Mouse (Mus musculus) CH12.LX (cell line): ENCODE results near the gene Rxfp1. TPM values are rescaled to one million over a fixed set of nuclear protein-coding genes. Genes with fewer than 3 reads are reported as not detected.

ENCODE experiments used
- DNase-seq: peaks from one replicate; pipeline ENCODE4 v3.0.0-alpha.2; 2013; ENCODE audit errors: extremely low read depth
- H3K27ac ChIP-seq: 2 replicates; pipeline ENCODE4 v1.5.1; 2012; ENCODE audit warnings: low read depth, mild to moderate bottlenecking, control low read depth, moderate library complexity; ENCODE audit not compliant: insufficient read depth
- H3K27me3 ChIP-seq: replicated peaks from 2 replicates; pipeline ENCODE3; 2012; ENCODE audit warnings: inconsistent platforms
- H3K36me3 ChIP-seq, 2 experiments: replicated peaks in 1 of 2; 2 replicates each; pipeline versions ENCODE3 to v1.6.1; 2012; ENCODE audit warnings: inconsistent platforms in 1 of 2, low read length in 1 of 2, mild to moderate bottlenecking in 1 of 2, mixed read lengths in 1 of 2, moderate library complexity in 1 of 2; ENCODE audit not compliant: control insufficient read depth in 1 of 2, insufficient read depth in 1 of 2
- H3K4me1 ChIP-seq, 2 experiments: 2 replicates each; pipeline ENCODE4 v1.6.1; 2012; ENCODE audit warnings: inconsistent platforms in 1 of 2, moderate library complexity in 1 of 2; ENCODE audit not compliant: insufficient read depth in 2 of 2, control insufficient read depth in 1 of 2
- H3K4me2 ChIP-seq: 2 replicates; pipeline ENCODE4 v1.6.1; 2012; ENCODE audit warnings: low read depth, mild to moderate bottlenecking, control low read depth; ENCODE audit not compliant: poor library complexity, insufficient read depth, severe bottlenecking
- H3K4me3 ChIP-seq, 3 experiments: fragments of 150-350 bp in 1 of 3; sonication (generic) in 1 of 3; replicated peaks in 1 of 3; 2 replicates each; pipeline versions ENCODE3 to v1.5.1; 2011 to 2012; ENCODE audit warnings: low read depth in 2 of 3, low read length in 2 of 3, mild to moderate bottlenecking in 2 of 3, moderate library complexity in 2 of 3, control low read depth in 1 of 3, improper control_type of control experiment in 1 of 3, inconsistent platforms in 1 of 3, mixed read lengths in 1 of 3; ENCODE audit not compliant: poor library complexity in 1 of 3
- H3K79me2 ChIP-seq: replicated peaks from 2 replicates; pipeline ENCODE4 v1.6.1; 2012; ENCODE audit warnings: mild to moderate bottlenecking, moderate library complexity; ENCODE audit not compliant: control insufficient read depth, poor library complexity, insufficient read depth, severe bottlenecking; ENCODE audit errors: extremely low read depth
- H3K9ac ChIP-seq: 2 replicates; pipeline ENCODE4 v1.6.1; 2012; ENCODE audit warnings: low read depth, mild to moderate bottlenecking, control low read depth, moderate library complexity; ENCODE audit not compliant: insufficient read depth
- H3K9me3 ChIP-seq: replicated peaks from 2 replicates; pipeline ENCODE3; 2012; ENCODE audit warnings: low read length, inconsistent platforms, mixed read lengths
- BHLHE40 ChIP-seq: IDR thresholded peaks from 2 replicates; pipeline ENCODE4 v1.6.1; 2011; ENCODE audit warnings: mild to moderate bottlenecking, low read depth, low read length, improper control_type of control experiment
- CTCF ChIP-seq, 2 experiments: IDR thresholded peaks in 1 of 2; conservative IDR thresholded peaks in 1 of 2; 2 replicates each; pipeline ENCODE4 v1.5.1; 2011 to 2012; ENCODE audit warnings: low read depth in 2 of 2, low read length in 2 of 2, improper control_type of control experiment in 1 of 2, inconsistent platforms in 1 of 2, mild to moderate bottlenecking in 1 of 2, moderate library complexity in 1 of 2
- ETS1 ChIP-seq: conservative IDR thresholded peaks from 2 replicates; pipeline ENCODE4 v1.6.1; 2012; ENCODE audit warnings: low read depth, mild to moderate bottlenecking, inconsistent platforms, low read length, improper control_type of control experiment, moderate library complexity
- HCFC1 ChIP-seq: IDR thresholded peaks from 2 replicates; pipeline ENCODE4 v1.6.1; 2012; ENCODE audit warnings: low read depth, mild to moderate bottlenecking, inconsistent platforms, low read length, improper control_type of control experiment
- IRF4 ChIP-seq: IDR thresholded peaks from 2 replicates; pipeline ENCODE4 v1.6.1; 2014; ENCODE audit warnings: low read depth, mild to moderate bottlenecking, inconsistent platforms, low read length, improper control_type of control experiment
- JUN ChIP-seq: IDR thresholded peaks from 2 replicates; pipeline ENCODE4 v1.6.1; 2011; ENCODE audit warnings: low read depth, mild to moderate bottlenecking, low read length, improper control_type of control experiment, moderate library complexity; ENCODE audit not compliant: insufficient read depth
- JUND ChIP-seq: conservative IDR thresholded peaks from 2 replicates; pipeline ENCODE4 v1.6.1; 2011; ENCODE audit warnings: low read depth, low read length, improper control_type of control experiment
- KAT2A ChIP-seq: IDR thresholded peaks from 2 replicates; pipeline ENCODE4 v1.6.1; 2012; ENCODE audit warnings: low read length, improper control_type of control experiment, inconsistent platforms; ENCODE audit not compliant: insufficient replicate concordance
- MAX ChIP-seq: IDR thresholded peaks from 2 replicates; pipeline ENCODE4 v1.6.1; 2011; ENCODE audit warnings: low read length, improper control_type of control experiment
- MYC ChIP-seq: IDR thresholded peaks from 2 replicates; pipeline ENCODE4 v1.6.1; 2011; ENCODE audit warnings: low read depth, mild to moderate bottlenecking, improper control_type of control experiment, low read length
- NELFE ChIP-seq: IDR thresholded peaks from 2 replicates; pipeline ENCODE4 v1.6.1; 2011; ENCODE audit warnings: low read depth, low read length, improper control_type of control experiment
- NRF1 ChIP-seq: IDR thresholded peaks from 2 replicates; pipeline ENCODE4 v1.6.1; 2014; ENCODE audit warnings: low read depth, mild to moderate bottlenecking, inconsistent platforms, low read length, improper control_type of control experiment, moderate library complexity
- RAD21 ChIP-seq: IDR thresholded peaks from 2 replicates; pipeline ENCODE4 v1.6.1; 2011; ENCODE audit warnings: low read depth, mild to moderate bottlenecking, low read length, improper control_type of control experiment, moderate library complexity
- SIN3A ChIP-seq: IDR thresholded peaks from 2 replicates; pipeline ENCODE4 v1.6.1; 2012; ENCODE audit warnings: low read length, improper control_type of control experiment, inconsistent platforms
- SMC3 ChIP-seq: IDR thresholded peaks from 2 replicates; pipeline ENCODE4 v1.6.1; 2011; ENCODE audit warnings: low read depth, low read length, improper control_type of control experiment
- USF1 ChIP-seq: IDR thresholded peaks from 2 replicates; pipeline ENCODE4 v1.6.1; 2014; ENCODE audit warnings: low read depth, mild to moderate bottlenecking, inconsistent platforms, low read length, improper control_type of control experiment
- USF2 ChIP-seq: conservative IDR thresholded peaks from 2 replicates; pipeline ENCODE4 v1.6.1; 2011; ENCODE audit warnings: low read depth, low read length, improper control_type of control experiment
- ZMIZ1 ChIP-seq: IDR thresholded peaks from 2 replicates; pipeline ENCODE4 v1.6.1; 2012; ENCODE audit warnings: low read depth, mild to moderate bottlenecking, inconsistent platforms, low read length, improper control_type of control experiment
- ZNF384 ChIP-seq: IDR thresholded peaks from 2 replicates; pipeline ENCODE4 v1.6.1; 2012; ENCODE audit warnings: low read depth, low read length, improper control_type of control experiment, inconsistent platforms
- dilution Hi-C: fragments of 300-500 bp; cut with MboI; formaldehyde crosslinking; loops from 2 replicates; pipeline ENCODE4 v1.14.3; 2020; ENCODE audit warnings: low sequenced_read_pairs; ENCODE audit not compliant: extremely low pct_unique_long_range_greater_than_20kb, extremely low pct_ligation_motif_present
- in situ Hi-C: fragments of 300-500 bp; cut with MboI; formaldehyde crosslinking; loops from 3 replicates; pipeline ENCODE4 v1.14.3; 2019; ENCODE audit warnings: low sequenced_read_pairs, low pct_ligation_motif_present, low pct_unique_long_range_greater_than_20kb, mixed read lengths
- polyA plus RNA-seq: library from polyadenylated mRNA; unstranded; fragments of >175 nt; gene quantifications from 2 replicates; pipeline ENCODE4 v1.2.1, GENCODE M21; 2012; ENCODE audit warnings: low read depth; ENCODE audit not compliant: insufficient read length
- total RNA-seq, 2 experiments: library from RNA; depleted of rRNA; stranded (reverse); fragments of 300-350 nt in 1 of 2; fragments of >200 nt in 1 of 2; gene quantifications; 2 replicates each; pipeline ENCODE4 v1.2.3; 2012 to 2014

The Rxfp1 gene
- total and polyA plus RNA-seq, 3 experiments = 0.08 to 0.87 (median 0.68) TPM

GRCm38 (mm10) chr3:79744415-79744814 lies 6.7 kb upstream of the Rxfp1 start:
- H3K79me2 ChIP-seq = no peaks in the 10 kb centered on the region
- DNase-seq = no peak
- in situ Hi-C loops = no loop called here
- no peak overlapping the region for H3K27ac ChIP-seq
- H3K36me3 ChIP-seq = no peaks in the 10 kb centered on the region
- TF ChIP-seq CTCF (conservative IDR thresholded peaks at IDR 0.05 in 1 of 2, IDR thresholded peaks at IDR 0.05 in 1 of 2; ENCODE audit: low read depth in 2 of 2, low read length in 2 of 2) (peak in 1 of 2 experiments; percentile 55; a peak in 2 of 4 replicates), SMC3 (peak; percentile 37), RAD21 (peak; percentile 40), JUN (no peak)
- no peaks in the 10 kb centered on the region for H3K27me3 ChIP-seq
- peaks cover 4 to 22% of the 10 kb centered on the region in 2 experiments; a peak in 3 of 4 replicates for H3K4me1 ChIP-seq
- dilution Hi-C loops = no loop called here
- no peak overlapping the region for H3K4me3 ChIP-seq
- H3K4me2 ChIP-seq = no peak overlapping the region
- H3K9me3 ChIP-seq = no peaks in the 10 kb centered on the region
- no peak overlapping the region for H3K9ac ChIP-seq

GRCm38 (mm10) chr3:79740351-79740750 lies 2.7 kb upstream of the Rxfp1 start:
- TF ChIP-seq USF1 = no peak
- no peak for TF ChIP-seq MYC
- no peak for TF ChIP-seq NELFE
- TF ChIP-seq USF2 = no peak
- no peak for TF ChIP-seq ZMIZ1
- TF ChIP-seq KAT2A = no peak
- TF ChIP-seq IRF4 = no peak
- TF ChIP-seq BHLHE40 = no peak
- no peak for TF ChIP-seq MAX
- no peak for TF ChIP-seq ETS1
- no peak for TF ChIP-seq HCFC1
- TF ChIP-seq SIN3A = no peak
- TF ChIP-seq NRF1 = no peak
- TF ChIP-seq JUND = no peak
- no peak for TF ChIP-seq ZNF384
- Histone ChIP-seq H3K4me2 (no peak overlapping the region), H3K4me1 (peaks cover 0 to 5% of the 10 kb centered on the region in 2 experiments; a peak in 1 of 4 replicates), H3K79me2 (no peaks in the 10 kb centered on the region), H3K27ac (no peak overlapping the region), H3K4me3 (no peak overlapping the region), H3K27me3 (no peaks in the 10 kb centered on the region), H3K9me3 (no peaks in the 10 kb centered on the region), H3K36me3 (no peaks in the 10 kb centered on the region), H3K9ac (no peak overlapping the region)
- no peak for DNase-seq
- in situ Hi-C loops (no loop called here), dilution Hi-C loops (no loop called here)
